Mouse (Mus musculus) myocyte (in vitro differentiated cells): ENCODE results near the gene Ptpn12.

Source experiments
- POLR2A ChIP-seq: IDR thresholded peaks from one replicate; pipeline ENCODE4 v1.6.1; 2011; ENCODE audit warnings: low read depth, mild to moderate bottlenecking, control low read depth, moderate library complexity; ENCODE audit not compliant: insufficient read length
- TCF12 ChIP-seq: IDR thresholded peaks from one replicate; pipeline ENCODE4 v1.6.1; 2011; ENCODE audit warnings: mild to moderate bottlenecking, control low read depth; ENCODE audit not compliant: poor library complexity, insufficient read depth, severe bottlenecking

- TF ChIP-seq TCF12 (no peak), POLR2A (no peak)
Observed at GRCm38 (mm10) chr5:20941205-20941604, 114.5 kb downstream of the Ptpn12 start.
